Mouse (Mus musculus) E14TG2a.4 (cell line): ENCODE results near the gene Dgkg.

ENCODE experiments used
- CTCF ChIP-seq: conservative IDR thresholded peaks from 2 replicates; pipeline ENCODE4 v1.5.1; 2014; ENCODE audit warnings: low read length
- NANOG ChIP-seq: IDR thresholded peaks from 2 replicates; pipeline ENCODE4 v1.6.1; 2014; ENCODE audit warnings: borderline replicate concordance, low read length, mixed read lengths

- TF ChIP-seq CTCF (no peak), NANOG (no peak)
Observed at GRCm38 (mm10) chr16:22687711-22688230, 30.8 kb upstream of the Dgkg start.
